Mouse (Mus musculus): ENCODE measurements around the gene Ankrd2. TPM values are rescaled to one million over a fixed set of nuclear protein-coding genes. Genes with fewer than 3 reads are reported as not detected.
A peak's percentile ranks its signal among the peaks of the same experiment; 100 is the strongest.

Ankrd2 gene
- under 1 TPM; 0.34 to 0.40 TPM for total RNA-seq (2021)
- long read RNA-seq, partial matches to known transcripts = 0 of 1 reads
- long read RNA-seq, other reads (novel, unspliced or antisense) = 1 of 1 reads

- DNase-seq (ENCODE audit: low spot score in 2 of 2) = peak; percentile 84 to 87
Observed at GRCm38 (mm10) chr19:42035456-42036248, at the start of gene Ankrd2. Ankrd2 (plus strand) TSS chr19:42036000.

- no peak for DNase-seq (ENCODE audit: low spot score in 2 of 2)
Observed at GRCm38 (mm10) chr19:41987206-41987605, 48.6 kb upstream of the Ankrd2 start.

GRCm38 (mm10) chr19:41989810-41990209 lies 46.0 kb upstream of the Ankrd2 start:
- no peak for DNase-seq (ENCODE audit: low spot score in 2 of 2)

- DNase-seq (ENCODE audit: low spot score in 2 of 2) = no peak
Observed at GRCm38 (mm10) chr19:41991926-41992477, 43.8 kb upstream of the Ankrd2 start.

GRCm38 (mm10) chr19:41992971-41993370 lies 42.8 kb upstream of the Ankrd2 start:
- DNase-seq (ENCODE audit: low spot score in 2 of 2) = no peak

GRCm38 (mm10) chr19:41993484-41993883 lies 42.3 kb upstream of the Ankrd2 start:
- peak; percentile 67 to 75 for DNase-seq (ENCODE audit: low spot score in 2 of 2)

GRCm38 (mm10) chr19:41994023-41994422 lies 41.8 kb upstream of the Ankrd2 start:
- DNase-seq (ENCODE audit: low spot score in 2 of 2) = no peak

- no peak for DNase-seq (ENCODE audit: low spot score in 2 of 2)
Observed at GRCm38 (mm10) chr19:41995483-41995882, 40.3 kb upstream of the Ankrd2 start.

- no peak for DNase-seq (ENCODE audit: low spot score in 2 of 2)
Observed at GRCm38 (mm10) chr19:41997090-41997489, 38.7 kb upstream of the Ankrd2 start.

- DNase-seq (ENCODE audit: low spot score in 2 of 2) = no peak
Observed at GRCm38 (mm10) chr19:41998770-41999548, 36.8 kb upstream of the Ankrd2 start.

- no peak for DNase-seq (ENCODE audit: low spot score in 2 of 2)
Observed at GRCm38 (mm10) chr19:41999688-42000283, 36.0 kb upstream of the Ankrd2 start.

- no peak for DNase-seq (ENCODE audit: low spot score in 2 of 2)
Observed at GRCm38 (mm10) chr19:42000446-42000958, 35.3 kb upstream of the Ankrd2 start.

- no peak for DNase-seq (ENCODE audit: low spot score in 2 of 2)
Observed at GRCm38 (mm10) chr19:42001253-42001980, 34.4 kb upstream of the Ankrd2 start.

- no peak for DNase-seq (ENCODE audit: low spot score in 2 of 2)
Observed at GRCm38 (mm10) chr19:42004258-42004657, 31.5 kb upstream of the Ankrd2 start.

GRCm38 (mm10) chr19:42005616-42006015 lies 30.2 kb upstream of the Ankrd2 start:
- no peak for DNase-seq (ENCODE audit: low spot score in 2 of 2)

GRCm38 (mm10) chr19:42006568-42006967 lies 29.2 kb upstream of the Ankrd2 start:
- no peak for DNase-seq (ENCODE audit: low spot score in 2 of 2)

GRCm38 (mm10) chr19:42008586-42008985 lies 27.2 kb upstream of the Ankrd2 start:
- DNase-seq (ENCODE audit: low spot score in 2 of 2) = no peak

- no peak for DNase-seq (ENCODE audit: low spot score in 2 of 2)
Observed at GRCm38 (mm10) chr19:42009067-42009466, 26.7 kb upstream of the Ankrd2 start.

GRCm38 (mm10) chr19:42010436-42010835 lies 25.4 kb upstream of the Ankrd2 start:
- DNase-seq (ENCODE audit: low spot score in 2 of 2) = no peak

- no peak for DNase-seq (ENCODE audit: low spot score in 2 of 2)
Observed at GRCm38 (mm10) chr19:42011123-42011522, 24.7 kb upstream of the Ankrd2 start.
